Mouse (Mus musculus) 416B (cell line): ENCODE data around the gene Wnt4.
A peak's percentile ranks its signal among the peaks of the same experiment; 100 is the strongest.

Source experiments
- DNase-seq: peaks from one replicate; pipeline ENCODE4 v3.0.0; 2011; ENCODE audit warnings: low read depth

Wnt4 gene

DNA sequence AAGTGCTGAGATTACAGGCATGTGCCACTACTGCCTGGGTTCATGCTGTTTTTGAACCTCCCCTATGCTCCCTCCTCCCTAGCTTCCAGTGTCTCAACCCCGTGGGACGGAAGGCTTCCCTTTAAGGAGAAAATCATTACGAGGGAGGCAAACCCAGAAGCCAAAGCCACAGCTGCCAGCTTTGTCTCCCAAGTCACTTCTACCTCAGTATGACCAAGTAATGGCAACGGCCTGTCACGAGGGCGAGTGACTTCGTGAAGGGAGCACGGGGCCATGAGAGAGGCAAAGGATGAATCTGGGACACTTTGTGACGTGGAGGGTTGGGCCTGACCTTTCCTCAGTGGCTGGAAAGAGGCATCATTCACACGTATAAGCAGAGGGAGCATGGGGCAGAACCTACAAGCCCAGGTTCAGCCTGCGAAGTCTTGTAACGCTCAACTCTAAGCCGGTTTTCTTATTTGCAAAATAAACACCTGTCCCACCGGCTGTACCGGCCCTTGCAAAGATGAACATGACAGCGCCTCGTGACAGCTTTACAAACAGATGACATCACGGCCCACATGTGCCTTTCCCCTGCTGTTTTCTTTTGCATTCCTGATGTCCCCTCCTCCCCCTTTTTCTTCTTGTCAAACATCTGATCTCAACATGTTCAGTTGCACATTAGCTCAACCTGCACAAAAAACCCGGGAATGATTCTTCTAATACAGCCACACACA is 29.9 kb downstream of the Wnt4 start:
- no peak for DNase-seq

DNA sequence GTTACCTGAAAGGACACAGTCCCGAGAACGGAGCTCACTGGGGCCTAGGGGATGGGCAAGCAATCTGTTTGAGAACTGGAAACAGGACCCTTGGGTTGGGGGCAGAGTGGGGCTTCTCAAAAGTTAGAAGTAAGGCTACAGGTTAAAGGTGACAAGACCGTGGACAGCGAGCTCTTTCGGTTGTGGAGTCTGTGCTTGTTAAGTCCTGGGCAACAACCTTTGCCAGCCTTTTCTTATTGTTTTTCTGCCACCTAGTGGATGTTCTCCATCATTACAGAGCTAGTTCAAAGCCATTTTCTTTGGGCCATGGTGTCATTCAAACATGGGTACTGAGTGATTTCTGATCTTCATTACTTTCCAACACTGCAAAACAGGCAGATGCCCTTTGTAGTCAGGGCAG is 31.1 kb downstream of the Wnt4 start:
- DNase-seq, result peak; percentile 67

GRCm38 (mm10) chr4:137313511-137313910 is 36.2 kb downstream of the Wnt4 start:
- DNase-seq, result peak; percentile 71

- no peak for DNase-seq
These were observed 37.3 kb downstream of the Wnt4 start for GRCm38 (mm10) chr4:137314561-137314960.

GRCm38 (mm10) chr4:137315061-137315460 is 37.8 kb downstream of the Wnt4 start:
- no peak for DNase-seq

DNA sequence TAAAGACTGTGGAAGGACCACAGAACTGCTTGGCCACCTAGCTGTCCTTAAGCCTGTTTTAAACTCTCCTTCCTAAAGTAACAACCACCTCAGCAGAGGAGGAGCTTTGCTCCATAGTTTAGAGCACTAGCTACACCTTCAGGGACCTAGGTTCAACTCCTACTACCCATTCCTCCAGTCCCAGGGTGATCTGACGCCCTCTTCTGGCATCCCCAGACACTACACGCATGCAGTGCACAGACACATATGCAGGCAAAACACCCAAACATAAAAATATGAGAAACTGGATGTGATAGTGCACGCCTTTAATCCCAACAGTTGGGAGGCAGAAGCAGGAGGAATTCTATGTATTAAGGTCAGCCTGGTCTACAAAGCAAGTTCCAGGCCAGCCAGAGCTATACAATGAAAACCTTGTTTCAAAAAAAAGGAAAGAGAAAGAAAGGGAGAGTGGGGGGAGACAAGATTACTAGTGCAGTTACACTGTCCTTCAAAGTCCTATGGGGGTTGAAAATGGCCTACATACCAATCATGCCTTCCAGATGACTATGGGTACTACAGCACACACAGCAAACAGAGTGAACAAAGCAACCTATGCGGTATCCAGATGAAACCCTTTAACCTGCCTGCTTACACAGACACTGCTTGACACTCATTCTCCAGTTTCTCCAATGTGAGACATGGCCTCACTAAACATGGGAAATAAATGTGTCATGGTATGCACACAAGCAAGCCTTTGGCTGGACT is 38.9 kb downstream of the Wnt4 start:
- no peak for DNase-seq

GRCm38 (mm10) chr4:137324926-137325325 is 47.6 kb downstream of the Wnt4 start:
- DNase-seq, result no peak

GRCm38 (mm10) chr4:137326494-137326893 is 49.2 kb downstream of the Wnt4 start:
- DNase-seq, result peak; percentile 49

- no peak for DNase-seq
These were observed 54.8 kb downstream of the Wnt4 start for GRCm38 (mm10) chr4:137332051-137332450.

DNA sequence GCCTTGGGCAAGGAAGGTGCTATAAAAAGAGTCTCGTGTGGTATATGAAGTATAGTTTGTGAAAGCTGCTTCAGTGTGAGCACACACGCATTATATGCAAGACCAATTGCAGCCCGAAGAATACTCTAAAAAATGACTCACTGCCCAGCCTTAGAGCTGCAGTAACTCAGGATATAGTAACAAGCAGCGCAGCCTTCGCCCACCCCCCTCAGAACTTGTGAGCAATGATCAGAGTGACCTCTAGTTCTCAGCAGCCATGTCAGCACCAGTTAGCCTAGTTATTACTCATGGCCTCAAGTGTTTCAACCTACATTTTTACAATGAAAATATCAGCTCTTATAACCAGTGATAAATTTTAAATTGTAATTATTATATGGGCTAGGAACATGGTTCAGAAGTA is 59.2 kb downstream of the Wnt4 start:
- peak; percentile 48 for DNase-seq

DNA sequence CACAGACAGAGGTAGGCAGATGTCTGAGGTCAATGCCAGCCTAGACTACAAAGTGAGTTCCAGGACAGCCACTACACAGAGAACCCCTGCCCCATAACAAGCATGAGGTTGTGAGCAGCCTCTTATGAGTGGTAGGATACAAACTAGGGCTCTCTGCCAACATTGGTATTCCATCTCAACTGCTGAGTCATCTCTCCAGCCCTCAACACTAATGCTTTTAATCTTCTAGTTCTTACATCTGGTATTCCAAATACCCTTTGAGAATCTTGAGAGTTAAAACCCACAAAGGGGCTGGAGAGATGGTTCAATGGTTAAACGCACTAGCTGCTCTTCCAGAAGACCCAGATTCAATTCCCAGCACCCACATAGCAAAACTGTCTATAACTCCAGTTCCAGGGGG is 62.1 kb downstream of the Wnt4 start:
- peak; percentile 79 for DNase-seq

DNA sequence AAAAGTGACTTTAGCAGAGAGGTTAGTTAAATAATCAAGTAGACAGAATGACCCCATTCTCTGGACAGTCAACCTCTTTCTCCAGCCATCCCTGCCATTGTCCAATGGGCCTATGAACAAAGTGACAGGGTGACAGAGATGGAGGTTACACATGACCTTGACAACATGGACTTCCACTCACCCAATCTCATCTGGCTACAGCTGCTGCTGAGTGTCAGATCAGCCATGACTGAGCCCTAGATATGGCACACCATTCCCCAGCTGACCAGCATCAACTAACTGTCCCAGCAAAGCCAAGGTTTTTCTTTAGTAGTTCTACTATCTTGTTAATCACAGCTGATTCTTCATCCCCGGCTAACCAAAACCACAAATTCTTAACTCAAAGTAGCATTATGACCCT is 65.5 kb downstream of the Wnt4 start:
- no peak for DNase-seq

GRCm38 (mm10) chr4:137345112-137345511 is 67.8 kb downstream of the Wnt4 start:
- DNase-seq, result peak; percentile 50

DNA sequence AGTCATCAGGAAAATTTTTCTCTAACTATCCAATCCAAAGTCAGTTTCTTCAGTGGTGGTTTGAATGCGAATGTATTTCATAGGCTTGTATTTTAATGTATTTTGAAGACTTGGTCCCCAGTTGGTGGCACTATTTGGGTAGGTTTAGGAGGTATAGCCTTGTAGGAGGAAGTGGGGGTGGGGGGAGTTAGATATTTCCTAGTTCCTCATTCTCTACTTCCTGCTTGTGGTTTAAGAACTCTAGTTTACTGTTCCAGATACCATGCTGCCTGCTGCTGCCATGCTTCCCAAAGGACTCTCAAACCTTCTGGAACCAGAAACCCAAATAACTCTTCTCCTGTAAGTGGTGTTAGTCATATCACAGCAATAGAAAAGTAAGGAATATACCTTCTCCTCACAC is 68.5 kb downstream of the Wnt4 start:
- peak; percentile 78 for DNase-seq
